Mouse (Mus musculus): ENCODE data around the gene Dkc1. TPM values are rescaled to one million over a fixed set of nuclear protein-coding genes. Genes with fewer than 3 reads are reported as not detected.

Dkc1 gene
- polyA plus RNA-seq, 1 experiment from 2014 or later = 79.2 TPM

DNA sequence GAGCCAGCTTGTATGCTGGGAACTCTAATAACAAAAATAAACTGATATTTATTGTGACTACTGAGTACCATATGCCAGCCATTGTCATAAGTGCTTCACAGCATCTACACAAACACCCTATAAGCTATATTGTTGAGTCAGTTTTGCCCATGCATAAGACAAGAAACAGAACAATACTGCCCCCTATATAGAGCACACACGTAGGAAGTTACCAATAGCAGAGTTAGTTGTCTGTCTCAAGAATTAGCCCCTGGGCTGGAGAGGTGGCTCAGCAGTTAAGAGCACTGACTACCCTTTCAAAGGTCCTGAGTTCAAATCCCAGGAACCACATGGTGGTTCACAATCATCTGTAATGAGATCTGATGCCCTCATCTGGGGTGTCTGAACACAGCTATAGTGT, 10.0 kb upstream of the Dkc1 start:
- no peaks in the 10 kb centered on the region for H3K9me3 ChIP-seq (replicated peaks; ENCODE audit: control insufficient read depth, low read length)
- H3K4me1 ChIP-seq (ENCODE audit: control insufficient read depth, insufficient read depth, low read length) = no peaks in the 10 kb centered on the region
- H3K27me3 ChIP-seq (ENCODE audit: control insufficient read depth, insufficient read depth, low read length) = no peaks in the 10 kb centered on the region
- no peak for ATAC-seq (replicated peaks; ENCODE audit: insufficient number of reproducible peaks, low FRiP score, low TSS enrichment)
- H3K9ac ChIP-seq (ENCODE audit: low read depth, low read length) = no peak overlapping the region
- WGBS (ENCODE audit: insufficient replicate concordance) = 23% methylated on average over 1 of the region's 1 CpGs
- no peak overlapping the region for H3K27ac ChIP-seq (ENCODE audit: low read depth, low read length)
- no peak overlapping the region for H3K4me3 ChIP-seq (ENCODE audit: low read depth, low read length)
- H3K36me3 ChIP-seq (ENCODE audit: control insufficient read depth, insufficient read depth, low read length) = no peaks in the 10 kb centered on the region
- no peak overlapping the region for H3K4me2 ChIP-seq

DNA sequence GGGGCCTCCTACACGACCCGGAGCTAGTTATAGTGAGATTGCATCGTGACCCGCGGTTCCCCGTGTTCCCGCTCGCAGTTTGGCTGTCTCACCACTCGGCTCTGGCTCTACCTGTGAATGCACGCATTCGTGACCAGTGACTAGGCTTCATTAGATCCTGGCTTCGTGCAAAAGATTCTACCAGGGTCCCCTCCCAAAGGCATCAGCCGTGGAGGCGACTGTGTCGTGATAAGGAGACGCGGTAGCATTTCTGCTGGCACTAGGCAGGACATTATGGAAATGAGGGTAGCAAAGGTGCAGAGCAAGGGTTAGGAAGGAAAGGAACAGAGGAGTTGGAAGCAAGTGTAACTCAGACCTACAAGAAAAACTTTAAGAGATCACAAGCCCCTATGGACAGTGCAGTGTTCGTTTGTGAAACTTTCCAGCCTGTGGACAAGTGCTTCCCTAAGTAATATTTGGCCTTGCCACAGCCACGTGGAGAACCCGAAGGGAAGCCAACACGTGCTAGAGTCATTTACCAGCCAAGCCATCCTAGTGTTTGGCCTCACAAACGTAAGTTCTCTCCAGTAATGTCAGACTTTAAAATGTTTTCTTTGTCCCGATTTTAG, 613 bp downstream of the Dkc1 start:
- H3K9ac ChIP-seq (ENCODE audit: low read depth, low read length) = peak overlapping the region; percentile 67
- H3K36me3 ChIP-seq (ENCODE audit: control insufficient read depth, insufficient read depth, low read length) = 0 out of 2 replicates have a peak, but pooled peaks cover 3% of the 10 kb centered on the region
- 19% methylated on average over 23 of the region's 23 CpGs for WGBS (ENCODE audit: insufficient replicate concordance)
- peak overlapping the region; percentile 57 for H3K4me3 ChIP-seq (ENCODE audit: low read depth, low read length)
- H3K4me2 ChIP-seq = peak overlapping the region; percentile 62
- no peaks in the 10 kb centered on the region for H3K9me3 ChIP-seq (replicated peaks; ENCODE audit: control insufficient read depth, low read length)
- ATAC-seq (replicated peaks; ENCODE audit: insufficient number of reproducible peaks, low FRiP score, low TSS enrichment) = no peak
- no peaks in the 10 kb centered on the region for H3K27me3 ChIP-seq (ENCODE audit: control insufficient read depth, insufficient read depth, low read length)
- H3K4me1 ChIP-seq (ENCODE audit: control insufficient read depth, insufficient read depth, low read length) = no peaks in the 10 kb centered on the region
- peak overlapping the region; percentile 74 for H3K27ac ChIP-seq (ENCODE audit: low read depth, low read length)

DNA sequence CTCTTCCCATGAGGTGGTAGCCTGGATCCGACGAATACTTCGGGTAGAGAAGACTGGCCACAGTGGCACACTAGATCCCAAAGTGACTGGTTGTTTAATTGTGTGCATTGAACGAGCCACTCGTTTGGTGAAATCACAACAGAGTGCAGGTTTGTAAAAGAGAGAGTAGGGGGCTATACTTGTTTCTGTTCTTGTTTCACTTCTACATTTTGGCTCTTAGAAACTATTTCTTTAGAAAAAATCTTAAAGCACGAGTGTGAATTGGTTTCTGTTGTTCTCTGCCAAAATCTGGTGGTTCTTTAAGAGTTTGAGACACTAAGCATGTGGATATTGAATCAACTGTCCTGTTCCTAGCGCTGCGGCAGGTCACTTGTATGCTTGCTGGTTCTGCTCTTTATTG, 3.1 kb downstream of the Dkc1 start:
- 92% methylated on average over 8 of the region's 8 CpGs for WGBS (ENCODE audit: insufficient replicate concordance)
- H3K36me3 ChIP-seq (ENCODE audit: control insufficient read depth, insufficient read depth, low read length) = peaks cover 3% of the 10 kb centered on the region; the same call in 1 of the 2 replicates
- no peaks in the 10 kb centered on the region for H3K27me3 ChIP-seq (ENCODE audit: control insufficient read depth, insufficient read depth, low read length)
- no peaks in the 10 kb centered on the region for H3K4me1 ChIP-seq (ENCODE audit: control insufficient read depth, insufficient read depth, low read length)
- no peak overlapping the region for H3K4me2 ChIP-seq
- no peak overlapping the region for H3K9ac ChIP-seq (ENCODE audit: low read depth, low read length)
- ATAC-seq (replicated peaks; ENCODE audit: insufficient number of reproducible peaks, low FRiP score, low TSS enrichment) = no peak
- H3K27ac ChIP-seq (ENCODE audit: low read depth, low read length) = no peak overlapping the region
- H3K4me3 ChIP-seq (ENCODE audit: low read depth, low read length) = no peak overlapping the region
- H3K9me3 ChIP-seq (replicated peaks; ENCODE audit: control insufficient read depth, low read length) = no peaks in the 10 kb centered on the region

DNA sequence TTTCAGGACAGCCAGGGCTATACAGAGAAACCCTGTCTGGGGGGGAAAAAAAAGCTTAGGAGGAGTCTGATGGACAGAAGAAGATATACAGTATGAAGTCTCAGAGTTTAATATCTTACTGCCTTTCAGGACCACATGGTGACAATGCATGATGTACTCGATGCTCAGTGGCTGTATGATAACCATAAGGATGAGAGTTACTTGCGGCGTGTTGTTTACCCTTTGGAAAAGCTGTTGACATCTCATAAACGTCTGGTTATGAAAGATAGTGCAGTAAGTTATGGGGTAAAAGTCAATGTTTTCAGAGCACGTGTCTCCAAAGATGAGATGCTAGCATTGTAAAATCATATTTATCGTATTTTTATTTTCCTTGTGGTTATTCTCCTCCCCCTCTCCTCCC, 6.6 kb downstream of the Dkc1 start:
- H3K4me2 ChIP-seq = no peak overlapping the region
- no peaks in the 10 kb centered on the region for H3K27me3 ChIP-seq (ENCODE audit: control insufficient read depth, insufficient read depth, low read length)
- 85% methylated on average over 6 of the region's 6 CpGs for WGBS (ENCODE audit: insufficient replicate concordance)
- no peak overlapping the region for H3K27ac ChIP-seq (ENCODE audit: low read depth, low read length)
- H3K4me3 ChIP-seq (ENCODE audit: low read depth, low read length) = no peak overlapping the region
- no peak overlapping the region for H3K9ac ChIP-seq (ENCODE audit: low read depth, low read length)
- H3K36me3 ChIP-seq (ENCODE audit: control insufficient read depth, insufficient read depth, low read length) = peaks cover 11% of the 10 kb centered on the region
- no peaks in the 10 kb centered on the region for H3K4me1 ChIP-seq (ENCODE audit: control insufficient read depth, insufficient read depth, low read length)
- ATAC-seq (replicated peaks; ENCODE audit: insufficient number of reproducible peaks, low FRiP score, low TSS enrichment) = no peak
- no peaks in the 10 kb centered on the region for H3K9me3 ChIP-seq (replicated peaks; ENCODE audit: control insufficient read depth, low read length)

DNA sequence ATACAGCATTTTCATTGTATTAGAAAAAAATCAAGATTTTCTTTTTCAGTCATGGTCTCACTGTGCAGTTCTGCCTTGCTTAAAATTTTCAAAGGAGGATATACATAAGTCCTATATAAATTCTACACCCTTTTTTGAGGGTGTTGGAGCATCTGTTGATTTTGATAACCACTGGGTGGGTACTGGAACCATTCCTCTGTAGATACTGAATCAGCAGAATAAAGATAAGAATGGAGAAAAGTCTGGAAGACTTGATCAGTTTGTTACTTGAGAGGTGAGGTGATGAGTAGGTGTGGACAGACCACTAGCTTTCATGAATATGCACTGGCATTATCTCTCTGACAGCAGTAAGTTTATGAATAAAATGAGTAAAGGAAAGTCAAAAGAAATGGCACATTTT, 19.9 kb downstream of the Dkc1 start:
- Histone ChIP-seq H3K4me2 (no peak overlapping the region), H3K4me1 (ENCODE audit: control insufficient read depth, insufficient read depth, low read length) (no peaks in the 10 kb centered on the region), H3K9ac (ENCODE audit: low read depth, low read length) (no peak overlapping the region), H3K27ac (ENCODE audit: low read depth, low read length) (no peak overlapping the region), H3K27me3 (ENCODE audit: control insufficient read depth, insufficient read depth, low read length) (no peaks in the 10 kb centered on the region), H3K36me3 (ENCODE audit: control insufficient read depth, insufficient read depth, low read length) (no peaks in the 10 kb centered on the region), H3K9me3 (replicated peaks; ENCODE audit: control insufficient read depth, low read length) (no peaks in the 10 kb centered on the region), H3K4me3 (ENCODE audit: low read depth, low read length) (no peak overlapping the region)
- no peak for ATAC-seq (replicated peaks; ENCODE audit: insufficient number of reproducible peaks, low FRiP score, low TSS enrichment)

DNA sequence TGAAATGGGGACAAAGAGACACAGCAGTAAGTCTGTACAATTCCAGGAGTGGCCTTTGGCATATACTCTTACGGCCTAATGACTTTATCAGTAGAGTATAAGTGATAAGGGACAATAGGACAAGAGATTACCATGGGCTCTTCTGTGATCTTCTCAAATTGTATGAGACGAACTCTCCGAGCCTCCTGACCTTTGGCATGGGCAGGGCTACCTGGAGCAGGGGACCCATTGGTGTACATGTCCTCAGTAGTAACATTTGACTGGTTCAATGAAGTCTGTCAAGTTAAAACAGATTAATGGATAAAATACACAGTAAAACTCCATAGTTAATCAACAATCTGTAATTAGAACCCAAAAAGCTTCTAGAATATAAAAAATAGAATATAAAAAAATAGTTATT, 30.0 kb downstream of the Dkc1 start:
- no peak for ATAC-seq (replicated peaks; ENCODE audit: insufficient number of reproducible peaks, low FRiP score, low TSS enrichment)

DNA sequence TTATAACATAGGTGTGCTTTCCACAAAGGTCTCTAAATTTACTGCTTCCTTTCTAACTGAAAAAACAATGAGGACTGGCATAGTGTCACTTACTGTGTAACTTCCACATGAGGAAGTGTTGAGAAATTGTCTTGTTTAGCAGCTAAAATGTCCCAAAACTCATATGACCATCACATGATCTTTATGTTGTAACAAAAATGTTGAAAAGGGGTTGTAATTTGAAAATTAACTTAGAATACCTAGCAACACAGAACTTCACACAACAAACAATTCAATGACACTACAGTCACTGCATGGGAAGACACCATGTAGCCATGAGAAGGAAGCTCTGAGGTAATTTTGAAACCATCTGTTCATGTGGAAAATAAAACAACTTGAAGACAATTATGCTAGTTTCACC, 31.2 kb downstream of the Dkc1 start:
- H3K4me3 ChIP-seq (ENCODE audit: low read depth, low read length) = no peak overlapping the region
- H3K4me2 ChIP-seq = no peak overlapping the region
- no peaks in the 10 kb centered on the region for H3K27me3 ChIP-seq (ENCODE audit: control insufficient read depth, insufficient read depth, low read length)
- no peak overlapping the region for H3K9ac ChIP-seq (ENCODE audit: low read depth, low read length)
- no peak overlapping the region for H3K27ac ChIP-seq (ENCODE audit: low read depth, low read length)
- H3K4me1 ChIP-seq (ENCODE audit: control insufficient read depth, insufficient read depth, low read length) = no peaks in the 10 kb centered on the region
- H3K36me3 ChIP-seq (ENCODE audit: control insufficient read depth, insufficient read depth, low read length) = no peaks in the 10 kb centered on the region
- no peak for ATAC-seq (replicated peaks; ENCODE audit: insufficient number of reproducible peaks, low FRiP score, low TSS enrichment)
- no peaks in the 10 kb centered on the region for H3K9me3 ChIP-seq (replicated peaks; ENCODE audit: control insufficient read depth, low read length)

More for the DNA sequence above, 30.0 kb downstream of the Dkc1 start:
- Histone ChIP-seq H3K9ac (ENCODE audit: low read depth, low read length) (no peak overlapping the region), H3K4me3 (ENCODE audit: low read depth, low read length) (no peak overlapping the region), H3K4me2 (no peak overlapping the region), H3K27ac (ENCODE audit: low read depth, low read length) (no peak overlapping the region), H3K27me3 (ENCODE audit: control insufficient read depth, insufficient read depth, low read length) (no peaks in the 10 kb centered on the region), H3K4me1 (ENCODE audit: control insufficient read depth, insufficient read depth, low read length) (no peaks in the 10 kb centered on the region), H3K36me3 (ENCODE audit: control insufficient read depth, insufficient read depth, low read length) (no peaks in the 10 kb centered on the region), H3K9me3 (replicated peaks; ENCODE audit: control insufficient read depth, low read length) (no peaks in the 10 kb centered on the region)
- 73% methylated on average over 3 of the region's 3 CpGs for WGBS (ENCODE audit: insufficient replicate concordance)

DNA sequence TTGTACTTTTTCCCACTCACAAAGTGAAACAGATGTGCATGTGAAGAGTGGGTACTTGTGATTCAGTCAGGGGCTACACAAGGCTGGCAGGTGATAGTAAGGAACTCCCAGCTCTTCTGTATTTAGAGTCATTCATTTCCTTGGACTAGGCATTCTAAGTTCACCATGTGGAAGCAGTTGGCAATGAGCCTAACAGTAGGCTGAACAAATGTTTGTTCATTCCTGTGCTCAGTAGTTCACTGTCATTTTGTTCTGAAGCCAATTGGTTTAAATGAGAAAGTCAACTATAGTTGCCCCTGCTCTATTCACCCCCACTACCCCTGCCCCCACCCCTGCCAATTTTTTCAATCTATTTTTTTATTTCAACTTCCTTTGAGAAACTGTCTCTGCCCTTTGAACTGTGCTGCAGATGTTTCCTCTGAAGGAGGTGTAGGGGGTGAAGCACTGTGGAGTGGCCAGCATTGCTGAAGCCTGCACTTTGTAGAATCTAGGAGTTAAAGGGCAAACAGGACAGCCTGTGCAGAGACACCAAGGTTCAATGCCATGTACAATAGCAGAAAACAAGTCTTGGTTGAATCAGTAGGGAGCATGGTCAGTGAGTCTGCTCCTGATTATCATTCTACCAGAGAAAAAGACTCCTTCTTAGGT, 32.8 kb downstream of the Dkc1 start:
- ATAC-seq (replicated peaks; ENCODE audit: insufficient number of reproducible peaks, low FRiP score, low TSS enrichment) = no peak
- H3K9ac ChIP-seq (ENCODE audit: low read depth, low read length) = no peak overlapping the region
- H3K36me3 ChIP-seq (ENCODE audit: control insufficient read depth, insufficient read depth, low read length) = no peaks in the 10 kb centered on the region
- H3K9me3 ChIP-seq (replicated peaks; ENCODE audit: control insufficient read depth, low read length) = no peaks in the 10 kb centered on the region
- no peak overlapping the region for H3K4me3 ChIP-seq (ENCODE audit: low read depth, low read length)
- no peak overlapping the region for H3K4me2 ChIP-seq
- H3K27me3 ChIP-seq (ENCODE audit: control insufficient read depth, insufficient read depth, low read length) = no peaks in the 10 kb centered on the region
- H3K4me1 ChIP-seq (ENCODE audit: control insufficient read depth, insufficient read depth, low read length) = no peaks in the 10 kb centered on the region
- H3K27ac ChIP-seq (ENCODE audit: low read depth, low read length) = no peak overlapping the region

DNA sequence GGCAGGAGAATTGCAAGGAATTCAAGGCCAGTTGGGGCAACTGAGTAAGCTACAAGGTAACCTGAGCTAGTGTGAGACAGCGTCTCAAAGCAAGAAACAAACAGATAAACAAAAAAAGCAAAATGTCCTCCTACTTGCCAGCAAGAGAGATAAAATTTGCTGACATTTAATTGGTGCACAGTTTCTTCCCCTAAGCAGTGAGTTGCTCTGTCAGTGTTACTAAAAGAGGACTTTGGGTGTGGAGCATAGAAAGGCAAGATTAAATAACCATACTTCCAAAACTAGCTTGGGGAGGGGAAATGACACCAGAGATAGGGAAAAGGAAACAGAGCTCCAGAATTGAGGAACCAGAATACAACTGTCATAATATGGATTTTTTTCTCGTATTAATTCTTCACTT, 33.8 kb downstream of the Dkc1 start:
- H3K36me3 ChIP-seq (ENCODE audit: control insufficient read depth, insufficient read depth, low read length) = no peaks in the 10 kb centered on the region
- ATAC-seq (replicated peaks; ENCODE audit: insufficient number of reproducible peaks, low FRiP score, low TSS enrichment) = no peak
- H3K4me1 ChIP-seq (ENCODE audit: control insufficient read depth, insufficient read depth, low read length) = no peaks in the 10 kb centered on the region
- H3K4me2 ChIP-seq = no peak overlapping the region
- H3K4me3 ChIP-seq (ENCODE audit: low read depth, low read length) = no peak overlapping the region
- H3K9ac ChIP-seq (ENCODE audit: low read depth, low read length) = no peak overlapping the region
- 58% methylated on average over 2 of the region's 2 CpGs for WGBS (ENCODE audit: insufficient replicate concordance)
- no peaks in the 10 kb centered on the region for H3K9me3 ChIP-seq (replicated peaks; ENCODE audit: control insufficient read depth, low read length)
- H3K27me3 ChIP-seq (ENCODE audit: control insufficient read depth, insufficient read depth, low read length) = no peaks in the 10 kb centered on the region
- H3K27ac ChIP-seq (ENCODE audit: low read depth, low read length) = no peak overlapping the region

Measured in heart, embryonic 11.5 days (tissue).